ENCODE assay signal across 14 mouse cellular contexts in genomic region chr15:92975774-92976173, GRCm38 (mm10).
DNase-seq lines count a peak whose midpoint lies in the region; ATAC-seq and TF ChIP-seq lines count a peak whose summit lies in the region.
"Had no signal": no experiment of that assay in that cellular context is flagged by ENCODE, and none has a peak within 500 bp of the region (broad histone marks: within the 10 kb centered on the region; RNA-seq: fewer than 3 reads in every experiment).

No protein-coding gene starts in this region.

- no peak for TF ChIP-seq CTCF in hindbrain, postnatal 0 days (IDR thresholded peaks at IDR 0.05; ENCODE audit: low read depth)
- no peak for TF ChIP-seq CTCF in stomach, postnatal 0 days (IDR thresholded peaks at IDR 0.05; ENCODE audit: low read depth)

- no peaks in the 10 kb centered on the region for H3K27me3 ChIP-seq in hindbrain, postnatal 0 days (ENCODE audit: insufficient read depth, low read length)
- no peaks in the 10 kb centered on the region for H3K27me3 ChIP-seq in hindbrain, embryonic 14.5 days (ENCODE audit: control insufficient read depth, insufficient read depth, low read length)
- H3K27me3 ChIP-seq in stomach, postnatal 0 days (ENCODE audit: control insufficient read depth, insufficient read depth, low read length) = no peaks in the 10 kb centered on the region
- H3K27me3 ChIP-seq: CH12.LX; embryonic facial prominence, embryonic 12.5 days; heart, embryonic 13.5 days; liver, embryonic 15.5 days had no signal

- DNase-seq in hindbrain, postnatal 0 days (ENCODE audit: low spot score) = peak; percentile 58
- DNase-seq in hindbrain, embryonic 14.5 days (ENCODE audit: low spot score) = no peak
- peak; percentile 63 to 82 for DNase-seq in cerebellum, postnatal 10 days
- peak; percentile 27 to 38 for DNase-seq in layer of hippocampus, postnatal 25 days (ENCODE audit: extremely low spot score in 1 of 2, low spot score in 1 of 2)
- DNase-seq in right cerebral cortex, postnatal 14 days = peak; percentile 16
- no peak for DNase-seq in adrenal gland, postnatal 25 days
- DNase-seq in stomach, postnatal 0 days (ENCODE audit: low spot score) = no peak
- DNase-seq: kidney, postnatal 4 days; thymus, postnatal 36 days had no signal

- no peak overlapping the region for H3K4me2 ChIP-seq in hindbrain, postnatal 0 days (ENCODE audit: low read depth, low read length)
- no peak overlapping the region for H3K4me2 ChIP-seq in hindbrain, embryonic 14.5 days (replicated peaks)
- no peak overlapping the region for H3K4me2 ChIP-seq in stomach, postnatal 0 days (replicated peaks; ENCODE audit: low read depth)
- H3K4me2 ChIP-seq: embryonic facial prominence, embryonic 12.5 days; heart, embryonic 13.5 days; liver, embryonic 15.5 days had no signal

- no peak overlapping the region for H3K9ac ChIP-seq in hindbrain, postnatal 0 days (replicated peaks; ENCODE audit: low read length)
- H3K9ac ChIP-seq in hindbrain, embryonic 14.5 days = no peak overlapping the region
- no peak overlapping the region for H3K9ac ChIP-seq in stomach, postnatal 0 days (ENCODE audit: low read length)
- H3K9ac ChIP-seq: embryonic facial prominence, embryonic 12.5 days; heart, embryonic 13.5 days; liver, embryonic 15.5 days had no signal

- H3K36me3 ChIP-seq in hindbrain, postnatal 0 days (ENCODE audit: insufficient read depth, low read length) = no peaks in the 10 kb centered on the region
- no peaks in the 10 kb centered on the region for H3K36me3 ChIP-seq in hindbrain, embryonic 14.5 days (replicated peaks; ENCODE audit: control insufficient read depth, insufficient read depth)
- no peaks in the 10 kb centered on the region for H3K36me3 ChIP-seq in stomach, postnatal 0 days (ENCODE audit: control insufficient read depth, insufficient read depth, low read length)
- H3K36me3 ChIP-seq: embryonic facial prominence, embryonic 12.5 days; heart, embryonic 13.5 days; liver, embryonic 15.5 days had no signal

- TF ChIP-seq EP300 in stomach, postnatal 0 days (optimal IDR thresholded peaks at IDR 0.05) = no peak

- H3K4me1 ChIP-seq in hindbrain, postnatal 0 days (ENCODE audit: insufficient read depth, low read length) = no peaks in the 10 kb centered on the region
- no peaks in the 10 kb centered on the region for H3K4me1 ChIP-seq in hindbrain, embryonic 14.5 days (replicated peaks; ENCODE audit: control insufficient read depth, insufficient read depth, low read length)
- no peaks in the 10 kb centered on the region for H3K4me1 ChIP-seq in stomach, postnatal 0 days (replicated peaks; ENCODE audit: control insufficient read depth, insufficient read depth)
- H3K4me1 ChIP-seq: embryonic facial prominence, embryonic 12.5 days; heart, embryonic 13.5 days; liver, embryonic 15.5 days had no signal

- no peaks in the 10 kb centered on the region for H3K9me3 ChIP-seq in hindbrain, postnatal 0 days (ENCODE audit: low read length)
- no peaks in the 10 kb centered on the region for H3K9me3 ChIP-seq in hindbrain, embryonic 14.5 days (ENCODE audit: control insufficient read depth, low read length)
- no peaks in the 10 kb centered on the region for H3K9me3 ChIP-seq in stomach, postnatal 0 days (ENCODE audit: control insufficient read depth, low read length)
- H3K9me3 ChIP-seq: embryonic facial prominence, embryonic 12.5 days; heart, embryonic 13.5 days; liver, embryonic 15.5 days had no signal

- peak overlapping the region; percentile 34; the same call in 1 of the 2 replicates for H3K27ac ChIP-seq in hindbrain, postnatal 0 days
- no peak overlapping the region for H3K27ac ChIP-seq in hindbrain, embryonic 14.5 days
- H3K27ac ChIP-seq in stomach, postnatal 0 days (replicated peaks) = no peak overlapping the region
- H3K27ac ChIP-seq: embryonic facial prominence, embryonic 12.5 days; heart, embryonic 13.5 days; liver, embryonic 15.5 days had no signal

- WGBS in hindbrain, postnatal 0 days = 48% methylated on average over 4 of the region's 4 CpGs
- 61% methylated on average over 4 of the region's 4 CpGs for WGBS in hindbrain, embryonic 14.5 days
- 58% methylated on average over 4 of the region's 4 CpGs for WGBS in stomach, postnatal 0 days

- no peak overlapping the region for H3K4me3 ChIP-seq in hindbrain, postnatal 0 days (ENCODE audit: low read length)
- no peak overlapping the region for H3K4me3 ChIP-seq in hindbrain, embryonic 14.5 days (replicated peaks; ENCODE audit: low read length)
- H3K4me3 ChIP-seq in stomach, postnatal 0 days (ENCODE audit: low read depth, low read length) = no peak overlapping the region
- H3K4me3 ChIP-seq: embryonic facial prominence, embryonic 12.5 days; heart, embryonic 13.5 days; liver, embryonic 15.5 days; myocyte had no signal

- ATAC-seq in hindbrain, postnatal 0 days = peak; percentile 82
- ATAC-seq in hindbrain, embryonic 14.5 days (ENCODE audit: low FRiP score) = no peak
- no peak for ATAC-seq in stomach, postnatal 0 days (ENCODE audit: low FRiP score, low TSS enrichment)

Comparison
In these comparisons a context has a peak if more than half of its experiments do, and no peak if none do; other contexts are left out.
1. DNase-seq: peak in hindbrain, postnatal 0 days (single experiment), cerebellum, postnatal 10 days (2 of 2), layer of hippocampus, postnatal 25 days (2 of 2) and right cerebral cortex, postnatal 14 days (single experiment); none in hindbrain, embryonic 14.5 days (single experiment), adrenal gland, postnatal 25 days (single experiment) and stomach, postnatal 0 days (single experiment).